Mouse (Mus musculus) kidney, adult 2 months (tissue): ENCODE results near the gene Smn1. TPM values are rescaled to one million over a fixed set of nuclear protein-coding genes. Genes with fewer than 3 reads are reported as not detected.

ENCODE experiments used
- DNase-seq: peaks from one replicate; pipeline ENCODE4 v3.0.0; 2021
- H3K27ac ChIP-seq: fragments of 200-500 bp; 2 replicates; pipeline ENCODE4 v1.5.1; 2012; ENCODE audit warnings: low read depth, low read length, control low read depth, inconsistent platforms; ENCODE audit not compliant: insufficient read depth
- H3K27me3 ChIP-seq: fragments of 200-500 bp; replicated peaks from 2 replicates; pipeline ENCODE4 v1.6.1; 2012; ENCODE audit warnings: mild to moderate bottlenecking, moderate library complexity, low read length, inconsistent platforms; ENCODE audit not compliant: control insufficient read depth, insufficient read depth
- H3K36me3 ChIP-seq: fragments of 200-500 bp; 2 replicates; pipeline ENCODE4 v1.6.1; 2012; ENCODE audit warnings: mild to moderate bottlenecking, moderate library complexity, low read length, inconsistent platforms; ENCODE audit not compliant: control insufficient read depth, insufficient read depth
- H3K4me1 ChIP-seq: fragments of 200-500 bp; 2 replicates; pipeline ENCODE4 v1.6.1; 2011; ENCODE audit warnings: low read length; ENCODE audit not compliant: control insufficient read depth, insufficient read depth
- H3K4me3 ChIP-seq: fragments of 200-500 bp; 2 replicates; pipeline ENCODE4 v1.5.1; 2011; ENCODE audit warnings: mild to moderate bottlenecking, low read depth, low read length, control low read depth; ENCODE audit not compliant: insufficient read depth
- CTCF ChIP-seq: fragments of 200-500 bp; conservative IDR thresholded peaks from 2 replicates; pipeline ENCODE4 v1.5.1; 2011; ENCODE audit warnings: low read depth, mild to moderate bottlenecking, control low read depth, low read length, moderate library complexity, mixed read lengths; ENCODE audit not compliant: insufficient read depth, insufficient read length
- POLR2A ChIP-seq: fragments of 200-500 bp; IDR thresholded peaks from one replicate; pipeline ENCODE4 v1.6.1; 2011; ENCODE audit warnings: low read depth, low read length, control low read depth
- WGBS: fragments of 180-500 bp; shearing (Covaris S2); methylation state at CpG from one replicate; pipeline ENCODE4 v1.1.7; 2018; 5-methylcytosine and 5-hydroxymethylcytosine counted together
- polyA plus RNA-seq: library from polyadenylated mRNA; depleted of rRNA; stranded (reverse); fragments of >200 nt; gene quantifications from 2 replicates; pipeline ENCODE4 v1.2.3, GENCODE M21; 2012; rRNA removed

The Smn1 gene
- polyA plus RNA-seq, result 10.7 and 14.3 TPM in 2 replicates

- Histone ChIP-seq H3K4me1 (no peaks in the 10 kb centered on the region; the same call in 1 of the 2 replicates), H3K27me3 (no peaks in the 10 kb centered on the region), H3K27ac (no peak within 1 kb of the TSS), H3K36me3 (peaks cover 2% of the 10 kb centered on the region), H3K4me3 (peak within 1 kb of the TSS; percentile 99)
- peak; percentile 98 for DNase-seq
- WGBS, result 4% methylated on average over 42 of the region's 42 CpGs
- TF ChIP-seq CTCF (no peak), POLR2A (peak; percentile 54)
Observed at GRCm38 (mm10) chr13:100124423-100125257, at the start of gene Smn1. Smn1 (plus strand) TSS chr13:100124852.

DNA sequence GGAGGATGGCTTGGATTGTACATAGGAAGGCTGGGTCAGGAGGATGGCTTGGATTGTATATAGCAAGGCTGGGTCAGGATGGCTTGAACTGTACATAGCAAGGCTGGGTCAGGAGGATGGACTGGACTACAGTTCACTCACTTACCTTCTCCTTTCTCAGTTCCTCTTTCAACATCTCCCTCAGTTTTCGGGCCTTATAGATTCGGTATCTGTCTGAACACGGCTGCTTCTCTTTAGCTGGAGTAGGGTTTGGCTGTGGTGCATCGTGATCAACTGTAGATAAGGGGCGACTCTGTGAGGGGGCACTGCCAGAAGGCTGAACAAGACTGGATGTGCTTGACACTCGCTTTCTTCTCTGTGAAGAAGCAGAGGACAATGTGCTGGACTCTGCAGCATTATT lies 25.8 kb upstream of the Smn1 start:
- 92% methylated on average over 6 of the region's 6 CpGs for WGBS
- H3K27me3 ChIP-seq, result no peaks in the 10 kb centered on the region
- H3K36me3 ChIP-seq, result peaks cover 2% of the 10 kb centered on the region
- no peak for TF ChIP-seq CTCF
- TF ChIP-seq POLR2A, result no peak
- no peak overlapping the region for H3K4me3 ChIP-seq
- no peak for DNase-seq
- H3K4me1 ChIP-seq, result peaks cover 11% of the 10 kb centered on the region
- H3K27ac ChIP-seq, result no peak overlapping the region

DNA sequence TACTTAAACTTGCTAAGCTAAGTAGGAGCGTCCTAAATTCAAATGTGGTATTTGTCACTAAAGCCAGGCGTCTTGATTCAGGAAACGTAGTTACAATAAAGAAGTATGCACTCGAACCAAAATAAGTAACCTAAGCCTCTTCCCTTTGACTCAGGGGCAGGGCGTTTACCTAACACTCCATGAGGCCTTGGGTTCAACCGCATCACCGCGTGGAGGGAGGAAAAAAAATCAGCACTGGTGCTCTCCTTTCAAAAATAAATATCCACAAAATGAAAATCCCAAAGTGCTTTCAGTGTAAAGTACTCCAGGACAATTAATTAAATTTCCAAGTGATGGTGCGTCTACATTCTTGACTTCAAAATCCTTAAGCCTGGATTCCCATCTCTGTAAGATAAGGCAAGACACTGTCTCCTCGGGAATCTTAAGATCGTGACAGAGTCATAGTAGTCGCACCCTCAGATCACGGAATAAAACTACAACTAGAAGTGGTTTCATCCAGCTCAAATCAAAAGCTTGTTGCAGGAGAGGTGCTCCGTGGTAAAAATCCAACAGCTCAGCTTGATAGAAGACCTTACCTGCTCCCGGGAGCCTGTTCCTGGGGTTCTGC lies 21.5 kb upstream of the Smn1 start:
- Histone ChIP-seq H3K27me3 (no peaks in the 10 kb centered on the region), H3K36me3 (no peaks in the 10 kb centered on the region), H3K4me1 (peaks cover 11% of the 10 kb centered on the region), H3K27ac (peak overlapping the region; percentile 70), H3K4me3 (peak overlapping the region; percentile 85)
- no peak for DNase-seq
- TF ChIP-seq CTCF, result no peak
- no peak for TF ChIP-seq POLR2A
- 2% methylated on average over 15 of the region's 15 CpGs for WGBS

DNA sequence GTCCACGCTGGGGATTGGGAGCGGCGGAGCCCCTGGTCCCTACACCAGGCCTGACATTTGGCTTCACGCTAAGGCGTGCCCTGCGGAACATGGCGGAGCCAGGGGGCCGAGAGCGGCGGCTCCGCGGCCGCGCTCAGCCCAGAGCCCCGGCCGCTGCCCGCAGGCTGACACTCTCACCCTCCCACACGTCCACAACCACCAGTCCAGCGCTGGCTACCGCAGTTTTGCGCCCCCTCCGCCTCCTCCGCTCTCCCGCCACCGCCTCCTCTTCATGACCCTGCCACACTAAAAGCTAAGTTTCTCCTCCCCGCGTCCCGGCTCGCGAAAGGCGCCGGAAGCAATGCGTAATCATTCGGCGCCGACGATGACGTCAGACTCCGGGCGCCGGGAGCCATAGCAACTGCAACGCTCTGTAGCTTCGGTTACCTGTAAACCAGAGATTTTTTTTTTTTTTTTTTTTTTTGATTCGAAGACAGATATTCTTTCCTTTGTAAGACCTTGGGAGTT lies 20.9 kb upstream of the Smn1 start, which contains the start of gene Bdp1:
Bdp1 (minus strand) TSS at position 323 of the 507 bp plus-strand sequence.
- Histone ChIP-seq H3K27me3 (no peaks in the 10 kb centered on the region), H3K4me1 (peaks cover 11% of the 10 kb centered on the region), H3K36me3 (no peaks in the 10 kb centered on the region), H3K4me3 (peak within 1 kb of the TSS; percentile 85), H3K27ac (peak within 1 kb of the TSS; percentile 70)
- WGBS, result under 1% methylated on average over 44 of the region's 44 CpGs
- DNase-seq, result peak; percentile 96
- no peak for TF ChIP-seq POLR2A
- TF ChIP-seq CTCF, result no peak

GRCm38 (mm10) chr13:100107652-100108472 lies 16.8 kb upstream of the Smn1 start, which contains the start of gene Serf1:
Serf1 (plus strand) TSS chr13:100108012.
- Histone ChIP-seq H3K27ac (no peak within 1 kb of the TSS), H3K27me3 (no peaks in the 10 kb centered on the region), H3K36me3 (no peaks in the 10 kb centered on the region), H3K4me3 (peak within 1 kb of the TSS; percentile 79), H3K4me1 (peaks cover 2% of the 10 kb centered on the region; the same call in 1 of the 2 replicates)
- peak; percentile 86 for DNase-seq
- no peak for TF ChIP-seq POLR2A
- TF ChIP-seq CTCF, result no peak
- WGBS, result under 1% methylated on average over 75 of the region's 76 CpGs

DNA sequence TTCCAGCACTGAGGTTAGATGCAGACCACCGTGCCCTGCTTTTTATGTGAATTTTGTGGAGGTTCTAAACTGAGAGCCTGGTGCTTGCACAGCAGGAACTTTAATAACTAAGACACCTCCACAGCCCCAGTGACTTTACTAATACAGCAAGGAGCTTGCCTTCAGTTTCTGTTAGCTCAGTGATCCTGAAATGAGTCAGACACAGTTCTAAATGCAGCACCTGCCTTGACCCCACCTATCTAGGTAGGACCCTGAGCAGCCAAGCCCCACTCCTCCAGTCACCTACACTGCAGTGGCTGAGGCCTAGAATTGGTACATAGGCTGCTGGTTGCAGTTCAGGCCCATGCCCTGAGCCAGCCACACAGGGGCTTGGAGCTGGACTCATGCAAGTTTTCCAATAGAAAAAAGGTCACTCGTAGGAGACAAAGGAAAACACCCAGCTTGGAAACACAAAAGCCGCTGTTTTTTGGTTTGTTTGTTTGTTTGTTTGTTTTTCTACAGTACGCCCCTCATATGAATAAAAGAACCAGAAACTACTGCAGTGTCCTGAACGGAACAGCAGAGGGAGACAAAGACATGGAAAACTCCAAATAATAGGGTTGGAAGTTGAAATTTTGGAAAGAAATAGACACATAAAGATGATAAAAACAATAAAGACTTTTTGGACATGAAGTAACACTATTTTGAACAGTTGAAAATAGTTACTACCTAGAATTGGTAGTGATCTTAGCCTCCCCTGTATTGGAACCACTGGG lies 12.3 kb upstream of the Smn1 start:
- 35% methylated on average over 5 of the region's 5 CpGs for WGBS
- Histone ChIP-seq H3K4me3 (no peak overlapping the region), H3K36me3 (no peaks in the 10 kb centered on the region), H3K4me1 (no peaks in the 10 kb centered on the region), H3K27ac (no peak overlapping the region), H3K27me3 (no peaks in the 10 kb centered on the region)
- no peak for DNase-seq
- TF ChIP-seq POLR2A, result no peak
- TF ChIP-seq CTCF, result no peak
